Mouse (Mus musculus) embryo, embryonic 9.5 days (tissue): Measurements from ENCODE around the gene Prss33.

ENCODE experiments used
- DNase-seq: peaks from one replicate; pipeline ENCODE4 v3.0.0-alpha.2; 2017; ENCODE audit errors: extremely low spot score

Prss33 gene

GRCm38 (mm10) chr17:23828271-23829001 is 7.4 kb downstream of the Prss33 start:
- DNase-seq: no peak

DNA sequence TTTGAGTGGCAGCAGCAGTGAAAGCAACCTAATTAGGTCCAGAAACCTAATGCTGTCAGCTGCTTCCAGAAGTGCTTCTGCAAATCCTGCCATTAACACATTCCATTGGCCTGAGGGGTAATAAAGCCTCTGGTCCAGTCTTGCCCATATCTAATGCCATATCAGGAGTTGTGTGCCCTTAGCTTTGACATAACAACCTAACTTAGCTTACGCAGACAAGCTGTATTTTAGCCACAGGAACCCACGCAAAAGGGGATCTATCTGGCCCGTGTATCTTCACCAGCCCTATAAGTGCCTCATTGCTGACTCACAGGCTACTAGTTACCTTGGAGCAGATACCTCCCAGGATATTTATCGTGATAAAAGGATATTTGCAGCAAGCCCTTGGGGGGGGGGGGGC is 10.3 kb downstream of the Prss33 start:
- no peak for DNase-seq

DNA sequence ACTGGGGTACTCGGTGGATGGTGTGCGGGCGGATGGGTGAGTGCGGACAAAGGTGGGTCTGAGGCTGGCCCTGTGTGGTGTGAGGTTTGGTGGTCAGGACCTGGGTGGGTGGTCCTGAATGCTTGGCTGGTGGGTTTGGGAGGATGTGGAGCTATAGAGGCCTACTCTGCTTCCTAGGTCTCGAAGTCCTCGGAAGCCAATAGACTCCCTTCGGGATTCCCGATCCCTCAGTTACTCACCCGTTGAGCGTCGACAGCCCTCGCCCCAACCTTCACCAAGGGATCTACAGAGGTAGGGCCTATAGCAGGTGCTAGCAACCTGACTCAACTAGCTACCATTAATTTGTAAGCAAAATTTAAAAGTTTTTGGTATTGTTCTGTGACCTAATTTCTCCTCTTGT is 12.2 kb downstream of the Prss33 start:
- DNase-seq: no peak

DNA sequence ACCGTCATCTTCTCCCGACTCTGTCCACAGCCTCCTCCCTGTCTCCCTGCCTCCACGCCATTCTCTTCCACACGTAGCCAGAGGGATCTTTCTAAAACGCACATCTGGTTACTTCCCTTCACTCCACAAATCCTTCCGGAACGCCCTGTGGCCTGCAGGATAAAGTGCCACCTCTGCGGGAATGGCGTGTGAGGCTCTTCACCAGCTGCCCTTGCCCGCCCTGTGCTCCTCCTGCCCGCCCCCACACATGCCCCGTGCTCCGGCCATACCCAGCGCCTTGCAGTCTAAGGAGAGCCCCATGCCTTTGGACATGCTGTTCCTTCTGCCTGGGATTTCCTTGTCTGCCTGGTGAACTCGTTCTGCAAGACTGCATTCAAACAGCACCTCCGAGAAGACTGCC is 12.8 kb downstream of the Prss33 start:
- no peak for DNase-seq

GRCm38 (mm10) chr17:23822094-23822493 is 13.8 kb downstream of the Prss33 start:
- no peak for DNase-seq

- no peak for DNase-seq
These were observed 15.1 kb downstream of the Prss33 start for GRCm38 (mm10) chr17:23820731-23821130.

- no peak for DNase-seq
These were observed 16.6 kb downstream of the Prss33 start for GRCm38 (mm10) chr17:23819235-23819634.

- no peak for DNase-seq
These were observed 17.3 kb downstream of the Prss33 start for GRCm38 (mm10) chr17:23818579-23818978.

DNA sequence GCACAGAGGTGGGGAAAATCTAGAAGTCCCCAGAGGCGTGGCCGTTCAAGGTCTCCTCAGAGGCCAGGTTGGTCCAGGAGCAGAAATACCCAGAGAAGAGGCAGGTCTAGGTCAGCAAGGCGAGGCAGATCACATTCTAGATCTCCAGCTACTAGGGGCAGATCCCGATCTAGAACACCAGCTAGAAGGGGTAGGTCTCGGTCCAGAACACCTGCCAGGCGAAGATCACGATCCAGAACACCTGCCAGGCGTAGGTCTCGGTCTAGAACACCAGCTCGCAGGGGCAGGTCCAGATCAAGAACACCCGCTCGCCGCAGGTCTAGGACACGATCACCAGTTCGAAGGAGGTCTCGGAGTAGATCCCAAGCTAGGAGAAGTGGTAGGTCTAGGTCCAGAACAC is 20.2 kb downstream of the Prss33 start:
- DNase-seq: no peak

- no peak for DNase-seq
These were observed 27.9 kb downstream of the Prss33 start for GRCm38 (mm10) chr17:23807918-23808317.

DNA sequence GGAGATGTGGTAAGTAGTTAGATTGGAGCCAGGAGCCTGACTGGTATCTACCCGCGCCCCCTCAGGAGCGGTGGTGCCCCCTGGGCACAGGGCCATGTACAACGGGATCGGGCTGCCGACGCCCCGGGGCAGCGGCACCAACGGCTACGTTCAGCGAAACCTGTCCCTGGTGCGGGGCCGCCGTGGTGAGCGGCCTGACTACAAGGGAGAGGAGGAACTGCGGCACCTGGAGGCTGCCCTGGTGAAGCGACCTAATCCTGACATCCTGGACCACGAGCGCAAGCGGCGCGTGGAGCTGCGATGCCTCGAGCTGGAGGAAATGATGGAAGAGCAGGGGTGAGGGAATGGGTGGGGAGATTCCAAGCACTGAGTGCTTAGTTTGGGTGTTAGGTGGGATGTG is 29.0 kb downstream of the Prss33 start:
- no peak for DNase-seq

DNA sequence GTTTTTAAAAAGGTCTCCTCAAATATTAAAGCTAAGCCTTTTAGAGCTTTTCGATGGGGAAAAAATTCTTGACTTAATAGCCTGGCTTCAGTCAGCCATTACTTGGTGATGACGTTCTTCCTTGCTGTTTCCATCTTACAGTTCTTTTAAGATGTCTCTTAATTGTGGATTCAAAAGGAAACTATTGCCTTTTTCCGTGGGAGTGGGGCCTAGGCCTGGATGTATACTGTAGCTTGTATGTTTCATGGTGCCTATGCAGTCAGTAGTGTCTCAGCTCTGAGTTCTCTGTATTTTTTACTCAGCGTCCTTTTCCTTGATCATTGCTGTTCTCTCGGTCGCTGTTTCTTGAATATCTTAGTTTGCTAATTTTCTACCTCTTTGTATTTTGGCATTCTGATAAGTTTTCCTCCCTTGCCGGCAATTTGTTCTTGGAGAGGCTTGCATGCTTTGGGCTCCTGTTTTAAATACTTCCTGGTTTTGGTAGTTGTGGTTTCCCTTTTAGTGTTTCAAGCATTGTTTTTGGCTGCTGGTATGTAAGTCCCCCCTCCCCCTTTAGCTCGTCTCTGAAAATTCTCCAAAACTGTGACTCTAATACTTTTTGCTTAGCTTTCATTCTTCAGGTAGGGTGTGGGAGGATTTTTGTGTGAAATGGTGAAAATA is 31.3 kb downstream of the Prss33 start:
- DNase-seq: no peak

DNA sequence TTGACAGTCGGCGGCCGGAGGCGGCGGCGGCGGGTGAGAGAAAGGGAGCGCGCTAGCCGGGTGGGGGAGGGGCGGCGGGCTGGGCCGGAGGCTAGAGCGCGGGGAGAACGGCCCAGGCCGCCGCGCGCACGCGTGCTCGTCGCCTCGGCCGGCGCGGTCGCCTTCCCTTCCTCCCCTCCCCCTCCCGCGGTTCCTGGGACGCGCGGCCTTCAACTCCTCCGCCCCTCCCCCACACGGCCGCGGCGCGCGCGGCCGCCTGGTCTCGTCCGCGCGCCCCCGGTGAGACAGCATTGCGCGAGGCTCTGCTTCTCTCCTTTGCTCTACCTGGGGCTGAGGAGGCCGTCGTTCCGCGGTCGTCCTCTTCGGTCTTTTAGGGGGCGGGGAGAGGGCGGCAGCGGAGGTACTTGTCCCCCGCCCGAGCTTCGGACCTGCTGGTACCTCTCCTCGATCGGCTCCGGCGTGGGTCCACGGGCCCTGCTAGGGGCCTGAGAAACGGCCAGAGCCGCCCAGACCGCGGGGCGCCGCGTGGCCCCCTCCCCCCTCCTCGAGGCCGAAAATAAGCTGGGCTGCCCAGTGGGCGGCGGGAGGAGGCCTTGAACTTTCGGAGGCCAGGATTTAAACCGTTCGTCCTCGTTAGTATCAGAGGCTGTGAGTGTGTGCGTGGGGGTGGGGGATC is 32.4 kb downstream of the Prss33 start:
- peak; percentile 89 for DNase-seq

GRCm38 (mm10) chr17:23802746-23803365 is 33.0 kb downstream of the Prss33 start:
- peak; percentile 96 for DNase-seq

DNA sequence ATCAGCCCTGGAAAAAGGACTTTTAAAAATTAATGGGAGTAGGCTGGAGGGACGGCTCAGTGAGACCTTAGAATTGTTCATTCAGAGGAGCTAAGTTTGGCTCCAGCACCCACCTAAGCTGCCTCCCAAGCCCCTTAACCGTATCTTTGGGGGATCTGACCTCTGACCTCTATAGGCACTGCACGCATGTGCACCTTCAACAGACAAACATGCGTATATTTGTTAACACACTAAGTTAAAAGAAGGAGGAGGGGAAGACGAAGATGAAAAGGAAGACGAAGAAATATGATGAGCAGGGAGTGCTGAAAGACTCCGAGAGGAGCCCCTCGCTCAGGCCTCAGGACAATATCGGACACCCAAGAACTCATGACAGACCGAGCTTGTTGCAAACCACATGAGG is 34.2 kb downstream of the Prss33 start:
- DNase-seq: no peak

DNA sequence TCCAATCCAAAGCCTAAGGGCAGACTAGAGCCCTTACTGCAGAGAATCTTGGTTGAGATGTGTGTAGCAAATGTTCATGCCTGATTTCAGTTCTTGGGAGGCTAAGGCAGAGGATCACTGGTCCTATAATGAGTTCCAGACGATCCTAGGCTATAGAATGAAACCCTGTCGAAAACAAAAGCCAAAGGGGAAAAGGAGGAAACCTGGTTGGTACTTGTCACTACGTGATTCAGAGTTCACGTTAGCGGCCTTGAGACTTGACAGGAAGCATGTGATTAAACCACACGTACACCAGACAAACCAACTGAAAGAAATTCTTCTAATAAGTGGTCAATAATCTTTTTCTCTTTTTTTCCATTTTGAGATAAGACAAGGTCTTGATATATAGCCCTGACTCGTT is 38.5 kb downstream of the Prss33 start:
- no peak for DNase-seq

DNA sequence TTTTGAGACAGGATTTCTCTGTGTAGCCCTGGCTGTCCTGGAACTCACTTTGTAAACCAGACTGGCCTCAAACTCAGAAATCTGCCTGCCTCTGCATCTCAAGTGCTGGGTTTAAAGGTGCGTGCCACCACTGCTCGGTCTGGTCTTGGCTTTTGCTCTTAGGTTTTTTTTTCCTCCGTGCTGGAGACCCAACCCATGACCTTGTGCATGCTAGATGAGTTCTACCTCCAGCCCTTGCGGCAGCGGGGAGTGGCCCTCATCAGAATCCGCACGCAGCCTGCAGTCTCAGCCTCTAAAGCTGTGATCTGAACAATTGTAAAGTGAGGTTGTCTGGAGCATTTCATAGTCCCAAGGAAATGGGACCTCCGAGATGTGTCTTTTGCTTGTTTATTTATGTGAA is 40.5 kb downstream of the Prss33 start:
- DNase-seq: no peak

DNA sequence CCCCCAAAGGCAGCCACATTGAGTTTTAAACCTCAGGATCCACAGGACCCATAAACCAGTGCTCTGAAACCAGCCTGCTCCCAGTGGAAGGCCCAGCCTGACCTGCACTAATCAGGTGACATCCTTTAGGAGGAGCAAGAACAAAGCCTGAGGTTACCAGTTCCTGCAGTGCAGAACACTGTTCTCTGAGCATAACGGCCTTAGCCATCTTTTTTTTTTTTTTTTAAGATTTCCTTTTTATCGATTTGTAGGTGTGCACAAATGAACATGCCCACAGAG is 44.8 kb downstream of the Prss33 start:
- no peak for DNase-seq

- DNase-seq: peak; percentile 79
These were observed 45.4 kb downstream of the Prss33 start, which contains the start of gene Srrm2 for GRCm38 (mm10) chr17:23790269-23791078. Srrm2 (plus strand) TSS chr17:23790532.

- DNase-seq: no peak
These were observed 46.0 kb downstream of the Prss33 start for GRCm38 (mm10) chr17:23789749-23790268.

DNA sequence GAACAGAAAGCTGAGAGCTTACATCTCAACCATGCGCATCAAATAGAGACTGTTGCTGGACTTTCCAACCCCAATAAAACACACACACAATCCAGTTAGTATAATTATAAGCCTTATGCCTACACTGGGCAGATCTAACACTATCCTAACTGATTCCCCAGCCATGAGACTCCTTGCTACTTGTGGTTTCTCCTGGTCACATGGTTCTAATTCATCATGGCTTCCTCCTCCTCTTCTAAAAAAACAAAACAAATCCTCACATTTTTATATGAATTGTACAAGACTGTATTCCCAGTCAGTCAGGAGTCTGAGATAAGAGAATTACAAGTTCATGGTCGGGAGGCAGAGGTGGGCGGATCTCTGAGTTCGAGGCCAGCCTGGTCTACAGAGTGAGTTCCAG is 46.9 kb downstream of the Prss33 start:
- DNase-seq: no peak

- DNase-seq: peak; percentile 39
These were observed 49.3 kb downstream of the Prss33 start for GRCm38 (mm10) chr17:23786510-23786931.
